Mouse (Mus musculus) limb, embryonic 12.5 days (tissue): ENCODE results near the gene Cpne2. TPM values are rescaled to one million over a fixed set of nuclear protein-coding genes. Genes with fewer than 3 reads are reported as not detected.

Experiments
- microRNA-seq: library from miRNA; unstranded; fragments of <30 nt; microRNA quantifications from one replicate; pipeline ENCODE4, GENCODE M21; 2017
- polyA plus RNA-seq: library from polyadenylated mRNA; unstranded; fragments of >200 nt; fragmentation: Nextera tagmentation; extraction: Ambion mirVana; gene quantifications from 2 replicates; pipeline ENCODE4 v1.2.1, GENCODE M21; 2016

Cpne2 gene
- polyA plus RNA-seq, 1 experiment from 2014 or later, result 7.0 TPM

Small RNA genes within 50 kb of the gene (microRNA-seq; reads per million reads assigned to microRNA genes)
- gene Mir7072, result not detected

Other genes with a start within 250 kb of the Cpne2 start
- gene Slc12a3, start 203.8 kb upstream of the Cpne2 start, polyA plus RNA-seq, result not detected in 2 replicates
- gene Herpud1, start 146.6 kb upstream of the Cpne2 start, polyA plus RNA-seq, result 47.5 and 50.9 TPM in 2 replicates
- gene Nlrc5, start 98.6 kb upstream of the Cpne2 start, polyA plus RNA-seq, result 0.09 TPM in 1 of 2 replicates, not detected in the other
- gene Rspry1, start 68.9 kb downstream of the Cpne2 start, polyA plus RNA-seq, result 48.2 and 52.3 TPM in 2 replicates
- gene Fam192a, start 69.0 kb downstream of the Cpne2 start, polyA plus RNA-seq, result 74.6 and 83.0 TPM in 2 replicates
- 172 and 173 TPM in 2 replicates for gene Arl2bp, start 133.6 kb downstream of the Cpne2 start, polyA plus RNA-seq
- gene Pllp, start 163.3 kb downstream of the Cpne2 start, polyA plus RNA-seq, result 0.40 and 0.42 TPM in 2 replicates
- gene Ccl22, start 212.6 kb downstream of the Cpne2 start, polyA plus RNA-seq, result not detected in 2 replicates
- gene Cx3cl1, start 239.0 kb downstream of the Cpne2 start, polyA plus RNA-seq, result 5.3 and 7.5 TPM in 2 replicates